Mouse (Mus musculus) hindbrain, embryonic 15.5 days (tissue): ENCODE measurements around the gene Acer2. TPM values are rescaled to one million over a fixed set of nuclear protein-coding genes. Genes with fewer than 3 reads are reported as not detected.

Experiments
- ATAC-seq: fragments of 200-750 bp; cut with Nextera tagmentation; 2 replicates; pipeline ENCODE4 v1.8.0; 2017; ENCODE audit warnings: low read depth, moderate number of reproducible peaks, moderate TSS enrichment; ENCODE audit not compliant: low FRiP score
- H3K27ac ChIP-seq: fragments of 300-500 bp; sonication (generic); replicated peaks from 2 replicates; pipeline ENCODE4 v1.5.1; 2015; ENCODE audit warnings: mild to moderate bottlenecking, inconsistent platforms
- H3K27me3 ChIP-seq: fragments of 300-500 bp; sonication (generic); 2 replicates; pipeline ENCODE4 v1.6.1; 2015; ENCODE audit warnings: control low read depth, inconsistent platforms
- H3K36me3 ChIP-seq: fragments of 300-500 bp; sonication (generic); 2 replicates; pipeline ENCODE4 v1.6.1; 2015; ENCODE audit warnings: control low read depth, inconsistent platforms
- H3K4me1 ChIP-seq: fragments of 300-500 bp; sonication (generic); replicated peaks from 2 replicates; pipeline ENCODE4 v1.6.1; 2015; ENCODE audit warnings: control low read depth, inconsistent platforms
- H3K4me2 ChIP-seq: fragments of 300-500 bp; sonication (generic); 2 replicates; pipeline ENCODE4 v1.6.1; 2015; ENCODE audit warnings: moderate library complexity, mild to moderate bottlenecking, inconsistent platforms
- H3K4me3 ChIP-seq: fragments of 300-500 bp; sonication (generic); 2 replicates; pipeline ENCODE4 v1.5.1; 2015; ENCODE audit warnings: mild to moderate bottlenecking, inconsistent platforms
- H3K9ac ChIP-seq: fragments of 300-500 bp; sonication (generic); 2 replicates; pipeline ENCODE4 v1.6.1; 2015; ENCODE audit warnings: inconsistent platforms
- H3K9me3 ChIP-seq: fragments of 300-500 bp; sonication (generic); 2 replicates; pipeline ENCODE4 v1.6.1; 2016; ENCODE audit warnings: control low read depth, inconsistent platforms
- WGBS: fragments of 180-500 bp; shearing (Covaris S2); methylation state at CpG from one replicate; pipeline ENCODE4 v1.1.7; 2015; 5-methylcytosine and 5-hydroxymethylcytosine counted together
- polyA plus RNA-seq: library from polyadenylated mRNA; unstranded; fragments of >200 nt; fragmentation: Nextera tagmentation; extraction: Ambion mirVana; gene quantifications from 2 replicates; pipeline ENCODE4 v1.2.1, GENCODE M21; 2015

Gene Acer2
- polyA plus RNA-seq, 1 experiment from 2014 or later: 20.2 TPM

DNA sequence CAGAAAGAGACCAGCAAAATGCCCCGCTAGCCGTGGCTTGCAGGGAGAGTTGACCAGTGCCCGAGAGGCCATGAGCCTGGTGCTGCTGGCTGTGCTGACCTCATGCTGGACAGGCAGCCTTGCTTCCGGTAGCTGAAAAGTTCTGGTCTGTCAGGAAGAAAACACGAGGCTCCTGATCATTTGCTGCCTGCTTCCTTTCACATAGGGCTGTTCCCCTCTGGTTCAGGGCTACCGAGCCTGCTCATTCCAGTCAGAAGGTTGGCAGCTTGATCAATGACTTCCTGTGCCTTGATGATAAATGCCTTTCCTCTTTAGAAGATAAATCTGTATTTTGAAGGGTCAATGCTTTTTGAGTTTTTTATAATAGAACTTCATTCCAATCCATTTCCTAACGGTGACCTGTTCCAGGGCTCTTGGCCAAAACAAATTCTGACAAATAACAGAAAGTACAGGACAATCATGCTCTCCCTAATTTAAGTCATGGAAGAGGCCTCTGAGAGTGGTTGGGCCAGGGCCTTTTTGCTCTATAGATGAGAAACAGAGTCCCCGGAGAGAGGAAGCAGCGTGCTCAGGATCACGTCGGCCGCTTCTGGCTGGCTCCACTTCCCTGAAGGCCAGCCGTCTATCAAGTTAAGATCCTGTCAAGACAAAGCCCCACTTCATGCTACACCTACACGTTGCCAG, 24.7 kb downstream of the Acer2 start:
- no peaks in the 10 kb centered on the region for H3K9me3 ChIP-seq
- H3K4me2 ChIP-seq: no peak overlapping the region
- H3K27ac ChIP-seq: no peak overlapping the region
- no peaks in the 10 kb centered on the region for H3K36me3 ChIP-seq
- 55% methylated on average over 14 of the region's 14 CpGs for WGBS
- no peaks in the 10 kb centered on the region for H3K27me3 ChIP-seq
- no peak overlapping the region for H3K4me3 ChIP-seq
- no peak overlapping the region for H3K9ac ChIP-seq
- no peaks in the 10 kb centered on the region for H3K4me1 ChIP-seq
- ATAC-seq: 0 out of 2 replicates have a peak, but pooled peaks have one; percentile 42

- H3K4me2 ChIP-seq: no peak overlapping the region
- H3K9ac ChIP-seq: no peak overlapping the region
- no peaks in the 10 kb centered on the region for H3K9me3 ChIP-seq
- H3K4me1 ChIP-seq: no peaks in the 10 kb centered on the region
- H3K4me3 ChIP-seq: no peak overlapping the region
- no peak for ATAC-seq
- H3K36me3 ChIP-seq: no peaks in the 10 kb centered on the region
- WGBS: 58% methylated on average over 6 of the region's 6 CpGs
- no peaks in the 10 kb centered on the region for H3K27me3 ChIP-seq
- H3K27ac ChIP-seq: no peak overlapping the region
These were observed 28.2 kb downstream of the Acer2 start for GRCm38 (mm10) chr4:86902351-86902750.

GRCm38 (mm10) chr4:86904969-86905368, 30.8 kb downstream of the Acer2 start:
- Histone ChIP-seq H3K4me1 (no peaks in the 10 kb centered on the region), H3K4me3 (no peak overlapping the region), H3K27ac (no peak overlapping the region), H3K36me3 (no peaks in the 10 kb centered on the region), H3K9ac (no peak overlapping the region), H3K9me3 (no peaks in the 10 kb centered on the region), H3K27me3 (no peaks in the 10 kb centered on the region), H3K4me2 (no peak overlapping the region)
- WGBS: 42% methylated on average over 3 of the region's 3 CpGs
- ATAC-seq: no peak

DNA sequence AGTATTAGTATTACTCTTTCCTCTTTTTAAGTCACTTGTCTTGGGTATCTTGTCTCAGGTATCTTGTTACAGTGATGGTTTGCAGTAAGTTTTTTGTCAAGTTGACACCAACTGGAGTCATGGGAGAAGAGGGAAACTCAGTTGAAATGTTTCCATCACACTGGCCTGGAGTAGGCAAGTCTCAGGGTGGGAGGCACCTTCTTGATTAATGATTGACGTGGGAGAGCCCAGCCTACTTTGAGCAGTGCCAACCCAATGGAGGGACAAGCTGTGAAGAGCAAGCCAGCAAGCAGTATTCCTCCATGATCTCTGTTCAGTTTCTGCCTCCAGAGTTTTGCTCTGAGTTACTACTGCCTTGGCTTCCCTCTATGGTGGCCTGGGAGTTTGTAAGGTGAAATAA, 31.7 kb downstream of the Acer2 start:
- Histone ChIP-seq H3K9ac (no peak overlapping the region), H3K4me2 (no peak overlapping the region), H3K36me3 (no peaks in the 10 kb centered on the region), H3K4me3 (no peak overlapping the region), H3K27ac (no peak overlapping the region), H3K4me1 (no peaks in the 10 kb centered on the region), H3K27me3 (no peaks in the 10 kb centered on the region), H3K9me3 (no peaks in the 10 kb centered on the region)
- ATAC-seq: no peak
- 96% methylated on average over 1 of the region's 1 CpGs for WGBS

DNA sequence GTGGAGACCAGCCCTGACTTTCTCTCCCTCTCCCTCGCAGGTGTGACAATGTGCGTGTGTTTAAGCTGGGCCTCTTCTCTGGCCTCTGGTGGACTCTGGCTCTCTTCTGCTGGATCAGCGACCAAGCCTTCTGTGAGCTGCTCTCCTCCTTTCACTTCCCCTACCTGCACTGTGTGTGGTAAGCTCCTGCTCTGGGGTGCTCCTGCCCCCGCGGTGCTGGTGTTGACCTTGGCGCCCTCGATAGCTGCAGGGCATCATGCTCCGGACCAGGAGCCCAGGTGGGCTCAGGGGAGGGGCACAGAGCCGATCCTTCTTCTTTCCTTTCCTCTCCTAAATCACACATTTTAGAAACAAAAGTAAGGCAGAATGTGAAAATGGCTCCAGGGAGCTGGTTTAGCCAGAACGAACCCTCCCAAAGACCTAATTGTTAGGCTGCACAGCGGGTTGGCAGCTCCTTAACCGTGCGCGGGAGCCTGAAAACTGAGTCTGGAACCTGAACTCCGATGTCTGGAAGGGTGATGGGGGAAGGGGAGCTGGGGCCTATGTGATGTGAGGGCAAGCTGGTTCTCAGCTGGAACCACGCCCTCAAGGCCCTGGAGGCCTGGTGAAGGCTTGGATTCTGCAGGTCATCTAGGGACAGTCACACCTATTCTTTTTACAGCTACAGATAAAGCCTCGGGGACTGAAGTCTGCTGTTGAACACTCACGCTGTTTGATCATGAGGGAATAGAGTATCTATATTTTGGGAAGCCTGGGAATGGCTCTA, 37.6 kb downstream of the Acer2 start:
- Histone ChIP-seq H3K4me1 (0 out of 2 replicates have a peak, but pooled peaks cover 5% of the 10 kb centered on the region), H3K9me3 (no peaks in the 10 kb centered on the region), H3K27ac (no peak overlapping the region), H3K27me3 (no peaks in the 10 kb centered on the region), H3K4me2 (no peak overlapping the region), H3K9ac (no peak overlapping the region), H3K36me3 (no peaks in the 10 kb centered on the region), H3K4me3 (no peak overlapping the region)
- WGBS: 21% methylated on average over 18 of the region's 18 CpGs
- ATAC-seq: no peak

DNA sequence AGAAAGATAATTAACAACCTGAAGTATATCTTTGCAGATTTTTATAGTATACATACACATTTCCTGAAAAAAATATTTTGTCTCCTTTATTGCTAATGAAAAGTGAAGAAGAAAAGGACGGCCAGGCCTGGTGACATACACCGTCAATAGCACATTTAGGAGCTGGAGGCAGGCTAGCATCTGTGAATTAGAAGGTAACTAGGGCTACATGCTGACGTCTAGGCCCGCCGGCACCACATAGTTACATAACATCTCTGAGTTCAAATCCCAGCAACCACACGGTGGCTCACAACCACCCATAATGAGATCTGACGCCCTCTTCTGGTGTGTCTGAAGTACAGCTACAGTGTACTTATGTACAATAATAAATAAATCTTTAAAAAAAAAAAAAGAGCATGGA, 38.6 kb downstream of the Acer2 start:
- H3K4me1 ChIP-seq: 0 out of 2 replicates have a peak, but pooled peaks cover 5% of the 10 kb centered on the region
- H3K4me3 ChIP-seq: no peak overlapping the region
- no peak overlapping the region for H3K9ac ChIP-seq
- ATAC-seq: no peak
- no peak overlapping the region for H3K27ac ChIP-seq
- 81% methylated on average over 7 of the region's 7 CpGs for WGBS
- no peak overlapping the region for H3K4me2 ChIP-seq
- no peaks in the 10 kb centered on the region for H3K36me3 ChIP-seq
- no peaks in the 10 kb centered on the region for H3K27me3 ChIP-seq
- H3K9me3 ChIP-seq: no peaks in the 10 kb centered on the region

DNA sequence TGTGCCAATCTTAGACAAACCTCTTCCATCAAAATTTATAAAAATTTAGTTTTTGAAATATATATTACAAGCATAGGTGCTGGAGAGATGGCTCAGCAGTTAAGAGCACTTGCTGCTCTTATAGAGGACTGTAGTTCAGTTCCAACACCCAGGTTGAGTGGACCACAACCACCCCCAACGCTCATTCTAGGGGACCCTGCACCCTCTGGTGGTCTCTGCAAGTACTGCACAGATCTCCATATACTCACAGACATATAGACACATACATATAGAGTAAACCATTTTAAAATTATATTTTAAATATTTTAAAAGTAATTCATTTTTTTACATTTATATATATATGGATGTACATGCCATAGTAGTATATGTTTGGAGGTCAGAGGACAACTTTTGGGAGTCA, 41.9 kb downstream of the Acer2 start:
- Histone ChIP-seq H3K36me3 (no peaks in the 10 kb centered on the region), H3K27me3 (no peaks in the 10 kb centered on the region), H3K4me2 (no peak overlapping the region), H3K27ac (no peak overlapping the region), H3K4me3 (no peak overlapping the region), H3K4me1 (0 out of 2 replicates have a peak, but pooled peaks cover 5% of the 10 kb centered on the region), H3K9ac (no peak overlapping the region), H3K9me3 (no peaks in the 10 kb centered on the region)
- ATAC-seq: no peak
- WGBS: 68% methylated on average over 1 of the region's 1 CpGs

DNA sequence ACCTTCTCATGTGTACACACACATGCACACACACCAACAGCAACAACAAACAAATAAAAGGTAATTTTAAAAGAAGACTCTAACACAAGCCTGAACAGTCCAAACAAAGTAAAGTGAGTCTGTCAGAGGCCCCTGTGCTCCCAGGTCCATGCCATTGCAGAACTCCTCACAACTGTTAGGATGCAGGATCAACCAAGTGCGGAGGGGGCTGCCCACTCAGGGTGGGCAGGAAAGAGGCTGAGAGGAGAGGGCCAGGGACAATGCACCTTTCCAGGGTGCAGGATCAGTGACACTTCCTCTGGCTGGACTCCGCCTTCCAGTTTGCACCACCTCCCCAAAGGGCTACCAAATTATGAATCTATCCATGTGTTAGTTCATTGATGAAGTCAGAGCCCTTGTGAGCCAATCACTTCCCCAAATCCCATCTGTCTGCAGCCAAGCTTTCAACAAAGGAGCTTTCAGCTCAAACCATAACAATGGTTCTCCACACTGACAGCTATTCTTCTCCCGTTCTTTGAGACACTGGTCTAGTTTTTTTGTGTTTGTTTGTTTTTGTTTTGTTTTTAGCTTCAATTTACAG, 49.4 kb downstream of the Acer2 start:
- 54% methylated on average over 3 of the region's 3 CpGs for WGBS
- H3K27ac ChIP-seq: no peak overlapping the region

GRCm38 (mm10) chr4:86924804-86925458, 50.7 kb downstream of the Acer2 start:
- Histone ChIP-seq H3K27ac (no peak overlapping the region), H3K27me3 (no peaks in the 10 kb centered on the region), H3K4me2 (no peak overlapping the region), H3K36me3 (no peaks in the 10 kb centered on the region), H3K9ac (no peak overlapping the region), H3K4me1 (no peaks in the 10 kb centered on the region), H3K4me3 (no peak overlapping the region), H3K9me3 (no peaks in the 10 kb centered on the region)
- 0 out of 2 replicates have a peak, but pooled peaks have one; percentile 46 for ATAC-seq
- WGBS: 13% methylated on average over 9 of the region's 9 CpGs

More for the DNA sequence above, 49.4 kb downstream of the Acer2 start:
- Histone ChIP-seq H3K4me3 (no peak overlapping the region), H3K9ac (no peak overlapping the region), H3K36me3 (no peaks in the 10 kb centered on the region), H3K27me3 (no peaks in the 10 kb centered on the region), H3K4me1 (no peaks in the 10 kb centered on the region), H3K9me3 (no peaks in the 10 kb centered on the region), H3K4me2 (no peak overlapping the region)
- ATAC-seq: no peak

- Histone ChIP-seq H3K9ac (no peak overlapping the region), H3K4me3 (no peak overlapping the region), H3K9me3 (no peaks in the 10 kb centered on the region), H3K36me3 (no peaks in the 10 kb centered on the region), H3K4me2 (no peak overlapping the region), H3K27me3 (no peaks in the 10 kb centered on the region), H3K4me1 (peaks cover 6% of the 10 kb centered on the region; the same call in 1 of the 2 replicates), H3K27ac (no peak overlapping the region)
- WGBS: 92% methylated on average over 3 of the region's 3 CpGs
- ATAC-seq: no peak
These were observed 52.8 kb downstream of the Acer2 start for GRCm38 (mm10) chr4:86926997-86927396.

DNA sequence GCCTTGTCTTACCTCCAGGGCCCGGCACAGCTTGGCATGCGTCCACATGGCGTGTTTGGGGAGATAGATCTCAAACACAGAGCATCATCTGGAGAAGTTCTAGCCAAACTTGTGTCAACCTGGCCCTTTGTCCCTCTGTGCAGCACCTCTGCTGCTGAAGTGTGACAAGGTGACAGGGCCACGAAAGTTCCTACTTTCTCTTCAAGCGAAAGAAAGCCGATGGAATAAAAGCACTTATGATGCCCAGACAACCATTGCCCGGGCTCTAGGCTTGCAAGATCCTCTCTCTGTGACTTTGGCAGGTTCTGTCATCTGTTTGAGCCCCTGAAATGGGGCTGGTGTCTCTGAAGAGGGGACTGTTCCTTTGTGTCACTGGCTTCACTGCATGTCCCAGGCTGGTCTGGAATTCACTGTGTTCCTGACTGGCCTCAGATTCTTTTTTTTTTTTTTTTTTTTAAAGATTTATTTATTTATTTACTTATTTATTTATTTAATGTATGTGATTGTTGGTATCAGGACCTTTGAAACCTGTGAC, 56.0 kb downstream of the Acer2 start:
- ATAC-seq: peak; percentile 52
- Histone ChIP-seq H3K27me3 (no peaks in the 10 kb centered on the region), H3K9me3 (no peaks in the 10 kb centered on the region), H3K4me1 (peaks cover 6% of the 10 kb centered on the region; the same call in 1 of the 2 replicates), H3K9ac (no peak overlapping the region), H3K4me3 (peak overlapping the region; percentile 51), H3K27ac (no peak overlapping the region; the same call in 1 of the 2 replicates), H3K4me2 (peak overlapping the region; percentile 68), H3K36me3 (peaks cover 7% of the 10 kb centered on the region; the same call in 1 of the 2 replicates)
- 87% methylated on average over 7 of the region's 7 CpGs for WGBS
